Mouse (Mus musculus) C2C12 (cell line): ENCODE results near the gene Retreg1.

Source experiments
- CTCF ChIP-seq: IDR thresholded peaks from one replicate; pipeline ENCODE4 v1.5.1; 2011; ENCODE audit not compliant: control insufficient read depth, insufficient read depth, insufficient read length
- MYOD1 ChIP-seq: IDR thresholded peaks from one replicate; pipeline ENCODE4 v1.6.1; 2011; ENCODE audit warnings: low read depth; ENCODE audit not compliant: control insufficient read depth, insufficient read length

DNA sequence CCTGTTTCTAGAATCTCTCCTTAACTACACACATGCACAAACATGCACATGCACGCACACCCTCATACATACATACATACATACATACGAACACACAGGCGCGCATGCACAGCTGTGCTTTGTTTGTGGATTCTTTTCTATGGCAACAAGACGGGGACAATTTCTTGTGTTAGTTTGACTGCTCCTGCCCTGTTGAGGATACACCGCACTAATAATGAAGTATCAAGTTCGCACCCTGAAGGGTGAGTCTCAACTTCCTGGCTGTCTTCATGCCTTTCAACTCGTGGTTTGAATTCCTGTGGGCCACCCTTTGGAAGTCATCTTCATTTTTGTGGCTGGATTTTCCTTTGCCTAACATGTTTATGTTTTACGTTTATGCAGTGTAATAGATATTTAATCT, 29.7 kb downstream of the Retreg1 start:
- TF ChIP-seq CTCF = no peak
- TF ChIP-seq MYOD1 = peak; percentile 42
